Mouse (Mus musculus) layer of hippocampus, adult 2 months (tissue): ENCODE measurements around the gene Med13l. TPM values are rescaled to one million over a fixed set of nuclear protein-coding genes. Genes with fewer than 3 reads are reported as not detected.

Experiments
- DNase-seq, 2 experiments: peaks; one replicate each; pipeline ENCODE4 v3.0.0; 2022; ENCODE audit warnings: low spot score in 2 of 2
- H3K27ac ChIP-seq: fragments of 200-600 bp; 2 replicates; pipeline ENCODE4 v1.8.1; 2022
- H3K4me3 ChIP-seq: fragments of 200-600 bp; 2 replicates; pipeline ENCODE4 v1.8.1; 2022; ENCODE audit warnings: mild to moderate bottlenecking
- CTCF ChIP-seq: fragments of 200-600 bp; conservative IDR thresholded peaks from 2 replicates; pipeline ENCODE4 v1.8.1; 2022; ENCODE audit warnings: antibody characterized with exemption, mild to moderate bottlenecking, moderate library complexity
- total RNA-seq, 2 experiments: library from RNA; stranded (reverse); gene quantifications; 2 replicates each; pipeline ENCODE4 v1.2.3; 2021

Med13l gene
- total RNA-seq, 2 experiments from 2014 or later = 121 to 128 TPM

GRCm38 (mm10) chr5:118688886-118689835, 128.7 kb downstream of the Med13l start:
- no peak overlapping the region for H3K4me3 ChIP-seq
- DNase-seq = no peak
- H3K27ac ChIP-seq = no peak overlapping the region
- no peak for TF ChIP-seq CTCF

GRCm38 (mm10) chr5:118691025-118691709, 130.7 kb downstream of the Med13l start:
- Histone ChIP-seq H3K27ac (no peak overlapping the region), H3K4me3 (no peak overlapping the region)
- TF ChIP-seq CTCF = no peak
- no peak for DNase-seq

DNA sequence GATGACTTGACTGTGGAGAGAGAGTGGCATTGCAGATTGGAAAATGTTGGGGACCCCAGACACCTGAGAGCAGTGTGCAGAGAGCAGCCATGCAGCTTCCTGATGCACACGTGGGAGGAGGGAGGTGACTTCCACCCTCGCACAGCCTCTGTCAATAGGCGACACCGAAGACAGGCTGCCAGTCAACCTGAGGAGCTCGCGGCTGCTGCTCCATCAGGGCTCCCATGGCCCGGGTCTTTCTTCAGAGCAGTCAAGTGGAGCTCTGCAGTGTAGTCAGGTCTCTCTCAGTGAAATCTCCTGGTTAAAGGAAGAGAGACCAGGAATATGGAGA, 131.2 kb downstream of the Med13l start:
- no peak for TF ChIP-seq CTCF
- Histone ChIP-seq H3K27ac (no peak overlapping the region), H3K4me3 (no peak overlapping the region)
- DNase-seq = no peak

- DNase-seq = no peak
- TF ChIP-seq CTCF = no peak
- Histone ChIP-seq H3K4me3 (no peak overlapping the region), H3K27ac (no peak overlapping the region)
Measured at GRCm38 (mm10) chr5:118693996-118694395, 133.5 kb downstream of the Med13l start.

GRCm38 (mm10) chr5:118697073-118697472, 136.6 kb downstream of the Med13l start:
- H3K4me3 ChIP-seq = no peak overlapping the region
- no peak for TF ChIP-seq CTCF

GRCm38 (mm10) chr5:118700978-118701377, 140.5 kb downstream of the Med13l start:
- TF ChIP-seq CTCF = no peak
- no peak overlapping the region for H3K27ac ChIP-seq
- no peak overlapping the region for H3K4me3 ChIP-seq
- no peak for DNase-seq

More at GRCm38 (mm10) chr5:118697073-118697472, 136.6 kb downstream of the Med13l start:
- DNase-seq = no peak
- H3K27ac ChIP-seq = no peak overlapping the region

DNA sequence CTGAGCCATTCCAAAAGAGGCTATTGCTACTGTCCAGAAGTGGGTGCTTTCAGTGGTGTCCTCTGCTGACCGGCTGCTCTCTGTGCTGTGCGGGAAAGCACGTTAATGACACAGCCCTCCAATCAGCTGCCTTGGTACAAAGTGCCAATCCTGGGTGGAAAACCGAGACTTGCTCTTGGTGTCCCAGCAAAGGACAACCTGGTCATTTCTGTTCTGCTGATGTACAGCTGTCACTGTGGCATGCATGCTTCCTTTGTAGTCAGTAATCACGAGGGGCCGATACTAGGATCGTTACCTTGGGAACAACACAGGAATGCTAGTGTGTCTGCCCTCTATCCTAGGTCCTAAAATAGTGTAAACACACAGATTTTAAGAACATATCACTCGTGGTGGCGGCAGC, 142.2 kb downstream of the Med13l start:
- no peak for TF ChIP-seq CTCF
- DNase-seq = no peak
- Histone ChIP-seq H3K27ac (no peak overlapping the region), H3K4me3 (no peak overlapping the region)

- Histone ChIP-seq H3K4me3 (no peak overlapping the region), H3K27ac (no peak overlapping the region)
- DNase-seq = no peak
- TF ChIP-seq CTCF = peak; percentile 83
Measured at GRCm38 (mm10) chr5:118704148-118704547, 143.7 kb downstream of the Med13l start.

GRCm38 (mm10) chr5:118704960-118705359, 144.5 kb downstream of the Med13l start:
- DNase-seq = no peak
- Histone ChIP-seq H3K27ac (no peak overlapping the region), H3K4me3 (no peak overlapping the region)
- no peak for TF ChIP-seq CTCF

DNA sequence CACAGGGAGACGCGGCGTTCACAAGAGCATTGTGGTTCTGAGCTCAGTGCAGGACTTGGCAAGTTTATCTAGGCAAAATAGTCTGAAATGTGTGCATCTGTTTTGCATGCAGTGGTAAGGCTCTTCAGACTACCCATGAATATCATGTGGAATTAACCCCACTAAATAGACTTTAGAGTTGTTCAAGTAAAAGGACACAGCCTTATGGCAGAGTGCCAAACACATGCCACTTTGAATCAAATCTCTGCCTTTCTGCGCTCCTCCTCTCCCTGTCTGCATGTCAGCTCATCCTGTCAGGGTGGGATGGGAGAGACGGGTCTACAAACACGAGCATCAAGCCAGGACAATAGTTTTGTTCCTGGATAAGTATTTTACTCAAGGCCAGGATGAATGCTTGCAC, 145.5 kb downstream of the Med13l start:
- TF ChIP-seq CTCF = no peak
- Histone ChIP-seq H3K4me3 (no peak overlapping the region), H3K27ac (peak overlapping the region; percentile 15; the same call in 1 of the 2 replicates)
- DNase-seq = no peak

GRCm38 (mm10) chr5:118706414-118706813, 145.9 kb downstream of the Med13l start:
- no peak for TF ChIP-seq CTCF
- no peak for DNase-seq
- no peak overlapping the region for H3K4me3 ChIP-seq
- peak overlapping the region; percentile 15; the same call in 1 of the 2 replicates for H3K27ac ChIP-seq

- H3K27ac ChIP-seq = peak overlapping the region; percentile 0; the same call in 1 of the 2 replicates
- H3K4me3 ChIP-seq = no peak overlapping the region
- DNase-seq = no peak
- no peak for TF ChIP-seq CTCF
Measured at GRCm38 (mm10) chr5:118707501-118707900, 147.0 kb downstream of the Med13l start.

DNA sequence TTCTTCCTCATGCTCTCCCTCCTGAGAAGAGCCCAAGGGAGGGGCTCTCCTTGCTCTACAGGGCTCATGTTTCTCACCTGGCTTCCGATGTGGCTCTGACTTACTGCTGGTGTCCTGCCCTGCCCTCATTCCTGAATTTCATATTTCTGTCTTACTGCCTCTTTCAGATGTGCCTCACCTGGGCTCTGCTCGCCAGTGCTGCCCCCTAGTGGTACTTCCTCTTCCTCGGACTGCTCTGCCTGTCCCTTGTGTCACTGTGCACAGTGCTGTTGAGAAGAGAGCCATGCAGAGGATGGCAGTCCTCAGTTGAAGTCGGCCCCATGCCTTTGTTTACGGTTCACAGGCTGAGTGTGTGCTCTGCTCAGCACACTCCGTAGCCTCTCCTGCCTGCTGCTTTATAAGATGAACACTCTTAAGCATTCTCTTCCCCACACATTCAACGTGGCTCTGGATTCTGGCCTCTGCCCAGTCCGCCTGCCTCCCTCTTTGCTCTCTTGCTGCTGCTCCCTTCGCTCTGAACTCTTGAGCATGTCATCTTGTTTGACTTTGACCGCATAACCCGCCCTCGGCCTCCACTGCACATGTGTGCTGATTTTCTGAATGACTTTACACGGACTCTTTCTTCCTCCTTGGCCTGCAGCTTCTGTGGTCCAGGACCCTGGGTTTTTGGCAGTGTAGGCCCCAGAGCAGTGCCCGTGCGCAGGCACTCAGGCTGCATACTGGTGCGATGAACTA, 147.9 kb downstream of the Med13l start:
- peak in 1 of 2 experiments; percentile 76 for DNase-seq
- H3K27ac ChIP-seq = no peak overlapping the region
- TF ChIP-seq CTCF = peak; percentile 92

More for the DNA sequence above, 147.9 kb downstream of the Med13l start:
- H3K4me3 ChIP-seq = no peak overlapping the region
